Mouse (Mus musculus): Measurements from ENCODE around the gene Rfk. TPM values are rescaled to one million over a fixed set of nuclear protein-coding genes. Genes with fewer than 3 reads are reported as not detected.

Rfk gene
- 10 to 100 TPM; 13.5 to 29.9 (median 20.3) TPM for polyA plus RNA-seq (2017; shearing (Covaris generic))

DNA sequence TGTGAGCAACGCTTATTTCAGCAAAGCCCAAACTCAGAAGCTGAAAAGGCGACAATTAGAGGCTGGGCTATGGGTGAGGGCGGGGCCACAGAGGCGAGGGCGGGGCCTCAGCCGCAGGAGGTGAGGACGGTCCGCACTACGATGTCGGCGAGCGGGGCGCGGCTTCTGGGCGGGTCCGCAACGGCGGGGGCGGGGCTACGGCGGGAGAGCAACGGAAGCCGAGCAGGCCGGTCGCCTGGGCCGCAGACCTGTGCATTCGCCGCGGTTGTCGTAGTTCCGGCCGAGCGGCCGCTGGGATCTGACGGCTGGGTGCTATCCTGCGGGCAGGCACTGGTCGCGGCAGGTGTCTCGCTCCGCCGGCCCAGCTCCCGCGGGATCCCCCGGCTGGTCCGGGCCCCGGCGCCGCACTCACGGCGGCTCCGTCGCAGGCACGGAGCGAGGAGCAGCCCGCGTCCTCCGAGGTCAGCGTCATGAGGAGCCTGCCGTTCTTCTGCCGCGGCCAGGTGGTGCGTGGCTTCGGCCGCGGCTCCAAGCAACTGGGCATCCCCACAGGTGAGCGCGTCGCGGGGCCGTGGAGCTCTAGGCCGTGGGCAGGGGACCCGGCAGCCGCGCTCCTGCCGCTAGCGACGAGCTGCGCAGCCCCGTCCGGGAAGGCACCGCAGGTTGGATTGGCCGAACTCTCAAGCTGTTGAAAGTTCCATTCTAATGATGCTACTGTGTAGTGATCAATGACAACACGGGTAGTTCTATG, at the start of gene Rfk:
Gene Rfk, plus strand, starts transcription at position 203 of the 751 bp plus-strand sequence.
- peak; percentile 90 for ATAC-seq

DNA sequence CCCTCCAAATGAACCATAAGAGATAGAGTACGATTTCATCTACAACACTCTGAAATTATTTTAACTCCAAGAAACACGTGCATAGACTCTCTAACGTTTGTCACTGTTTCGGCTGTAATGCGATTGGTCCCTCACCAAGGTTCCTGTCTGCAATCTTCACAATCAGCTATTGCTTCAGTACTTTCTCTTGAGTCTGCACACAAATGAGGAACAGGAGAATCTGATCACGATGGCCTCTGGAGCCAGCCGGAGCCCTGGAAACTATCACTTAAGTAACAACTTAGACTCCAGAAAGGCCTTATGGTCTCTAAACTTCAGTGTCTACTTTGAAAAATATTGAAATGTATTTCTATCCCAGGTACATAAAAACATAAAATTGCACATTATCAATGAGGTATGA, 49.0 kb upstream of the Rfk start:
- ATAC-seq: no peak

DNA sequence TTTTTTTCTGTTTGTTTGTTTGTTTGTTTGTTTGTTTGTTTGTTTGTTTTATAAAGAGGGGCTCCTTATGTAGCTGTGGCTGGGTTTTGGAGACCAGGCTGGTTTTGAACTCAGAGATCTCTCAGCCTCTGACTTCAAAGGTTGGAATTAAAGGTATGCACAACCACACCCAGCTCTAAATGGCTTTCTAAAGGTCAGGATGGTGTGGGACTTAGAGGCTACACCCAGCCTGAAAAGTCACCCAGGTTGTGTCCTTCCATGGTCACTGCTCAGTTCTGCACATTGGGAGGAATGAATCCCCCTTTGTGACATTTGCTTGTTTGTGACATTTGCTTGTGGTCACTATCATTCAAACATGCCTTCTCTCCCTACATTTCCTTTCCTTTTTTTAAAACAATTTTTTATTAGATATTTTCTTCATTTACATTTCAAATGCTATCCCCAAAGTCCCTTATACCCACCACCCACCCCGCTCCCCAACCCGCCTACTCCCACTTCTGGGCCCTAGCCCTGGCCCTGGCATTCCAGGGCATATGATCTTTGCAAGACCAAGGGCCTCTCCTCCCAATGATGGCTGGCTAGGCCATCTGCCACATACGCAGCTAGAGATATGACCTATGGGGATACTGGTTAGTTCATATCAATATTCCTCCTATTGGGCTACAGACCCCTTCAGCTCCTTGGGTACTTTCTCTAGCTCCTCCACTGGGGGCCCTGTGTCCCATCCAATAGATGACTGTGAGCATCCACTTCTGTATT, 46.9 kb upstream of the Rfk start:
- ATAC-seq: no peak

DNA sequence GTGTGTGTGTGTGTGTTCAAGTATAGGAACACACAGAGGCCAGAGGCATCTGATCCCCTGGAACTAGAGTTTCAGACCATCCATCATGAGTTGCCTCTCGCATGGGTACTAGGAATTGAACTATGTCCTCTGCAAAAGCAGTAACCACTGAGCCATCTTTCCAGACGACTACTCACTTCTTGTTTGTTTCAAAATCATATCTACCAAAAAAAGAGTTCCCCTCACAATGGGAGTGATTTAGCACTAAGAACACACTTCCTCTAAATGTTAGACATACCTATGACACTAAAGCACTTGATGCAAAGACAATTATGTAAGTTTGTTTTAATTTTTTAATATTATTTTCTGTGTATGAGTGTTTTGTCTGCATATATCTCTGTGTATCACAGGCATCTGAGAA, 46.0 kb upstream of the Rfk start:
- ATAC-seq: no peak

DNA sequence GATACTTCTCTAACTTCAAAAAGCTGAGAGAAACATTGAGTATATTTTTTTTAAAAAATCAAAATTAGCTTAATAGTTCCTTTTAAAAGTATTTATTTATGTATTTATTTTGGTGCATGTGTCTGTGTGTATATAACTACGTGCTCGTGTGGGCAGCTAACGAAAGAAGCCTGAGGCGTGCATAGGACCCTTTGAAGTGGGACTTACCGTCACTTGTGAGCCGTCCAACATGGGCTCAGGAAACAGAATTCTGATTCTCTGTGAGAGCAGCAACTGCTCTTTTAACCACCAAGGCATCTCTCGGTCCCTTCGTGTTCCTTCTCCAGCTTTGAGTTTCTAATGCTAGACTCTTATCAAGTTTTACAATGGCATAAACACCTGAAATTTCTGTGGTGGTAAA, 40.1 kb upstream of the Rfk start:
- ATAC-seq: no peak

DNA sequence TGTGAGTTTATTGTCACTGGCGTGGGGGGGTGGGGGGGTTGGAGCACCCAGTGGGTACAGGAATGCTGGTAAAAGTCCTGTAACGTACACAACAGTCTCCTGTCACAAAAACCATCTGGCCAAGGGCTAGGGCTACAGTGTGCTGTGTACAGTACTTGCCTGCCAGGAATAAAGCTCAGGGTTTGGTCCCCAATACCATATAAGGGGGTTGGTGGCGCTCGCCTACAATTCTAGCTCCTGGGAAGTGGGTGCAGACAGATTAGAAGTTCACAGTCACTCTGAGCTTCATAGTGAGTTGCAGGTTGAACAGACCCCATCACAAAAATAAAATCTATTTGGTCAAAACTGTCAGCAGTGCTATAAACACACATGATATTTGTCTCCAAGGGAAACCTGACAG, 39.5 kb upstream of the Rfk start:
- no peak for ATAC-seq

DNA sequence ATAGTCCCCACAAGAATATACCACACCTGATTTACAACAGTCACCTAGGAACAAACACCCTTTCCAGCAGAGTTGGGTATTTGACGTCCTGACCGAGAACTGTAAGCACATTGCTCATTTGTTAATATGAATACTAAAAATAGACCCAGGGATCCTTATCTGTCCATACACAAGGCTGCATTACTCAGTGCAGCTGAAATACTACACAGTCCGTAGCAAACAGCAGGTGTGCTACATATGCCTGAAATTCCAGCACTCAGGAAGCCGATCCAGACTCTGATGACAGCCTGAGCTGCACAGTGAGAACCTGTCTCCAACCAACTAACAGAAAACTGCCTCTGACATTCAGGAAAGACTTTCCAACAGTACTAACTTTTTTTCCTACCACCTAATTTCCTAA, 39.0 kb upstream of the Rfk start:
- ATAC-seq: no peak

DNA sequence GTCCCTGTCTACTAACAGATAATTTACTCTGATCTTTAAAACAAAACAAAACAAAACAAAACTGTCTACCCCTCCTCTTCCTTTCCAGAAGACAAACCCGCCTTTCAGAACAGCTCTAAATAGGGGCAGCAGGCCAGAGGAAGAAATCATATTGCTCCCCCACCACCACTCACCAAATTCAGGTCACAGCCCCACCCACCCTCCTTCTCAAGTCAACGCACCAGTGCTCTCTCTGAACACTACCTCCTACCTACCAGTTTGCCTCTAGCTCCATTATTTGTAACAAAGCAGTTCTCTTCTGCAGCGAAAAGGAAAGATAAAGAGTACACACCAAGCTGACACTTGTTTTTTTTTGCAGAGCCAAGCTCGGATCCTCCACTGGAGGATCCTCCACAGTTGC, 38.5 kb upstream of the Rfk start:
- ATAC-seq: no peak

DNA sequence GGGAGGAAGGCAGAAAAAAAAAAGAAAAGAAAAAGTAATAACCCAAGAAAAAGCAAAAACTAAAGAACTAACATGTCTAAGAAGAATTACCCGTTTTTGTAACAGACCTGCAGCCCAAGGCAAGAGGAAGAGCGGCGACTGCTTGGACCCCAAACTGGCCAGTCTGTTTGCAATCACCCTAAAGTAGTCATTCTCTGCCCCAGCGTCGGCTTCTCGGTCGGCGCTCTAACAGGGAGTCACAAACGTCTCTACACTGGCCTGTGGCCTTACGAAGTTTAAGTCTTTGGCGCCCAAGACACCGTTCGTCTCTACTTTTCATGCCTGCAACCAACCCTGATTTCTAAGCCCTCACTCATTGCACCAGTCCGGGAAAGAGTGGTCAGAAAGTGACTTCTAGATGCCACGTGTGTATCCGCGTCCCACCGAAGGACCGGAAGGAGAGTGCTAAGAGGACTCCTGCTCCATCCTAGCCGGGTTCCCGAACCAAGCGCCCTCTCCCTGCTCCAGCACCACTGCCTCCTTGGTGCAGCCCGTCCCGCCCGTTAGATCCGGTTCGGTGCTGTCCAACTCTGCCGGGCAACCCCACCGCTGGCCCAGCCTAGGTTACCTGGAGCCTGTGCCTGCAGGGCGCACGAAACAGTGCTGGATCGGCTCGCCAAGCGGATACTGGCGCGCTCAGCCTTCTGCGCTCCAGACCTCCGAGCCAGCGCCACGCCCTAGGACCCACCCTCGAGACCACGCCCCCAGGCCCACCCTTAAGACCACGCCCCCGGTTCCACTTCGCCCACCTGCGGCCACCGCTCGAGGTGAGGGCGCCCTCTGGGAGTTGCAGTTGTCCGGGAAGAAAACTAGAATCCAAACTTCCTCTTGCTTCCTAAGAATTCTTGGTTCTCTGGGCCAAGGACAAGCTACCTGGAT, 37.6 kb upstream of the Rfk start:
- ATAC-seq: peak; percentile 35

DNA sequence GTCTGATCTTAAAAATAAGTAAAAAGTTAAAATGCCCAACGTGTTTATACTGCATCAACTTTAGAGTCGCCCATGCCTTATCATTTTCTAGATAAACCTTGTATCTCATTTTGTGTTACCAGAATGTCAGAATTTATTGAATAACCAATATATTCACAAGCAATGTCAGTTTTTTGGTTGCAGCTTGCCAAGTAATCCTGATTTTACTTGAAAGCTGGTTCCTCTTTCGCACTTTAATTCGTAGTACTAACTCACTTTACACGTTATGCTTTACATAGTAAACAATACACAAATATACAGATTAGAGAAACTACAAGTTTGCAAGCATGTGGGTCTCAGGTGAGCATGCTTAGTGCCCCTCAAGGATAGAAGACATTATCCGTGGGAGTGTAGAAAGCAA, 36.9 kb upstream of the Rfk start:
- ATAC-seq: no peak

DNA sequence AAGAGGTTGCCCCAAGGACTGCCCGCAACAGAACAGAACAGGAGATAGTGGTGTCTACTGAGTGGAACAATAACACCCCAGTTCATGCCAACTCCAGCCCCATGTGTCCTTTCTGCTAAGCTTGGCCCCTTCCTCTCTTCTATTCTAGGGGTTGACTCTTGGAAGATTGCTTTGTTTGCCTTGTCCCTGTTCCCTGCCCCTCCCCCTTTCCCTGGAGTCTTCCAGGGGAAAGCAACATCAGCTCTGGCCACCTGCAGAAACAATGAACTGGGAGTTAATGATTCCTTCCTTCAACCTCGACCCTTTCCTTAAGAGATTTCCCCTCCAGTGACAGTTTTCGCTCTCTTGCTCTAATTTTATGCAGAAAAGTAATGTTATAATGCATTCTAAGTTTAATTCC, 36.5 kb upstream of the Rfk start:
- ATAC-seq: no peak

DNA sequence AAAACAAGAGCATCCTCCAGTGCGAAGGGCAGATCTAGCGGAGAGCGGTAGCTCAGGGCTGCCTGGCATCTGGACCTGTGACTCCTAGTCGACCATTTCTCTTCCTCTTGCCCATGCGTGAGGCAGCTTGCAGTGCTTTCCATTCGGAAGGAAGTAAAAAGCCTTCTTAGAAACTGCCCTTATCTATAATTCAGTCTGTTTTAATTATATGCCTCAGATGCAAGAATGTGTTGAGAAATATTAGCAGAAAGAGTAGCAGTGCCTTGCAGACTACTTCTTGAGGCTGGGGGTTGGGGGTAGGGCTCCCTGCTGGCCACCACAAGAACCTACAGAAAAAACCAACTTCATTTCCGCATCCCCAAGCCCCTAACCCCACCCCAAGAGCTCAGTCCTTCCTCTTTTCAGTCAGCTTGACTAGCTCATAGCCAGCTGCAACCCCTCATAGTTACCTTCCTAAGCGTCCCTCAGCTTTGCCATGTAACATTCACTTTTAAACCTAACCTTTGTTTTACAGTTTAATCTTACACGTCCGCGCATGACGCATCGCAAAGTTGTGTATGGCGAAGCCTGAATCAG, 34.4 kb upstream of the Rfk start:
- ATAC-seq: no peak

DNA sequence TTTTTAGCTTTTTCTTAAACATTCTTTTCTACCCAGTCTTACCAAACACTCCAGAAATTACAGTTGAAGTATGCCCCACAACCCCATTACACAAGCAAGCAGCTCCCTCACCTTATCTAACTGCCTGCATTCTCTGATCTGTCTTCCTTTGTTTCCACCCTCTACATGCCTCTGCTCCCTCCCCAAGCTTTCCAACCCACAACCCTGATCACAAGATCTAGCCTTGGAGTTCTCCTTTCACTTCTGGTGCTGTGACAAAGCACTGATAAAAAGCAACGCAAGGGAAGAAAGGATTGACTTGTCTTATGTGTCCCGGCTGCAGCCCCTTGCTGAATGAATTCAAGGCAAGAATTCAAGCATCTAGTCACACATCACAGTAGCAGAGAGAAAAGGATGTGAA, 32.7 kb upstream of the Rfk start:
- ATAC-seq: no peak

DNA sequence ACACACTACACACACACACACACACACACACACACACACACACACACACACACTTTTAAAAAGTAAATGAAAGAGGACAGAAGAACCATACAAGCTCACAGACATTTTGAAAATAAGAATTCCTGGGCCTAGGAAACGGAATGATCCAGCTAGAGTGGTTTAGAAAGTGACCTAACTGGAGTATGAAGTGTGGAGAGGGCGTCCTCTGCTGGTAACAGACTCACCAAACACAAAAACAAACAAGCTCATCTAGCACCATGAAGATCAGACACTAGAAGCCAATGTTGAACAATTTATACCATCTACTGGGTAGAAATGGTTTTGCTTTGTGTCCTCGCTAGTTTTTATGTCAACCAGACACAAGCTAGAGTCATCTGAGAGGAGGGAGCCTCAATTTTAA, 29.1 kb upstream of the Rfk start:
- ATAC-seq: no peak

DNA sequence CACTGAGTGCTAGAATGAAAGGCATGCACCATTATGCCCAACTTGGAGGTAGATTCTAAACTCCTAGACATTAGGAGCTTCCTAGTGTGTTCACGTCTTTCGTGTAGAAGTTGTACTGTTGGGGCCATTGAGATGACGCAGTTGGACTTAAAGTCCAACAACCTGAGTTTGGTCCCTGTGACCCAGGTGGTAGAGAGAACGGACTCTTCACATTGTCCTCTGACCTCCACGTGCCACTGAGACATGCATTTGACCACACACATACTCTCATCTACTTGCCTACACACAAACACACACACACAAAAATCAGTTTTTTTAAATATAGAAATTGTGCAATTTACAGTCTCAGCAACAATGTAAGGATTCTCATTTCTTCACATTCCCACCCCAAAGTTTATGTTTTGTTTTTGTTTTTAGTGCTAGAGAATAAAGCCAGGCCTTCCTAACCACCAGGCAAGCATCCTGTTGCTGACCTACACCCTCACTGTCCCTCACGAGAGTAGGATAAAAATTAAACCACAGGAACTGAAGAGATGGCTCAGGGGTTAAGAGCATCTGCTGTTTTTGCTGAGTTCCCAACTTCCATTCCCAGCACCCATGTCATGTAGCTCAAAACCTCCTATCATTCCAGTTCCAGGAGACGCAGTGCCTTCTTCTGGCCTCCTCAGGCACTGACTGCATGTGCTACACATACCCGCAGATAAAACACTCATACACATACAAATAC, 27.3 kb upstream of the Rfk start:
- no peak for ATAC-seq

DNA sequence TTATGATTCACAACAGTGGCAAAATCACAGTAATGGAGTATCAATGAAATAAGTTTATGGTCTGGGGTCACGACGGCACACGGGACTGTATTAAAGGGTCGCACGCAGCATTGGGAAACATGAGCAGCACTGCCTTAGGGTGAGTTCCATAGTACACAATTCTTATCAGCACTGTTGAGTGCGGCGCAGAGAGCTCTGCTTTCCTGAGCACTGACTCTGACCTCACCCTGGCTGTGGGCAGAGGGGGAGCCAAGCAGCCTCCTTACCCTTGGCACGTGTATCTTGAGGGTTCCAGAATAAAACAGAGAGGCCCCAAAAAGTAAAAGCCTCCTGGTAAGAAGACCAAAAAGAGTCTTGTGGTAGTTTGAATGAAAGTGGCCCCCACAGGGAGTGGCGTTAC, 25.3 kb upstream of the Rfk start:
- no peak for ATAC-seq

DNA sequence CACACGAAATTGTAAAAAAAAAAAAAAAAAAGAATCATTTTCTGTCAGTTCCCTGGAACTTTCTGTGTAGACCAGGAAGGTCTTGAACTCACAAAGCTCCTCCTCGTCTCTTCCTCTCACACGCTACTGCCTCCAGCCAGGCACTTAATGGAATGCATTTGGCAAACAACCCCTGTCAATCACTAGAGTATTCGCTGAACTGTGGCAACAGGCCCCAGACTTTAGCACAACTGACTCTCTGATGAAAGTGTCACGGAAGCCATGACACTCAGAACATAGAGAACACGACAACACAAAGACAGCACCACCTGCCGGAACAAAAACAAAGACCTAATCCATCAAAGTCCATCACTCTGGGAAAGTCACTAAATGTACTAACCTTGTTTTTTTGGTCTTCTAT, 24.3 kb upstream of the Rfk start:
- ATAC-seq: no peak

DNA sequence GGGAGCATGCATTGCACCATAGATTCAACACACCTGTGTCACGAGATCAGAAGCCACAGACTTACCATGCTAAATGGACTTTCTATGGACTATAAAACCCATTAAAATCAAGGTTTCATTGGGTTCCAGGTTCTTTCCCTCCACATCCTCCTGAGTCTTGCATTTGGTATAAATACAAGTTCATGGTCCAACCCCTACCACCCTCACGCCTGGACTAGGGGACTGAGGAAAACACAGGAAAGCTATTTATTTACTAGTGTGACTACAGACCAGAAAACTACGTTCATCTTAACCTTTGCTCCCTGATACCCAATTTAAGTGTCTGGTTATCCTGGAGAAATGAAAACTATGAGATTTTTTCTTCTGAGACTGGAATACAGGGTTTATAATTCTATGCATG, 21.1 kb upstream of the Rfk start, which contains the start of gene Gcnt1:
Gene Gcnt1, minus strand, starts transcription at position 144 of the 400 bp plus-strand sequence.
- no peak for ATAC-seq

DNA sequence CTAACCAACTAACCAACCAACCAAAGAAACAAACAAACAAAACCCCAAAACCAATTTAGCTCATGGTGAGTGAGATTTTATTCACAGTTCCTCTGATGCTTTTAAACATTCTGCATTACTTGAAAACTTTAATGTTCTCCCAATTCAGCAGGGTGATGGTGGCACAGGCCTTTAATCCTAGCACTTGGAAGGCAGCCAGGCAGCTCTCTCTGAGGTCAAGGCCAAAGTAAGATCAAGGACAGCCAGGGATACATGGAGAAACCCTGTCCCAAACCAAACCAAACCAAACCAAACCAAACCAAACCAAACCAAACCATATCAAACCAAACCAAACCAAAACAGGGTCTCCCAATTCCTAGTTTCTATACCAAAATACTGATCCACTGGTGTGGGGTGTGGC, 15.0 kb upstream of the Rfk start:
- ATAC-seq: no peak

DNA sequence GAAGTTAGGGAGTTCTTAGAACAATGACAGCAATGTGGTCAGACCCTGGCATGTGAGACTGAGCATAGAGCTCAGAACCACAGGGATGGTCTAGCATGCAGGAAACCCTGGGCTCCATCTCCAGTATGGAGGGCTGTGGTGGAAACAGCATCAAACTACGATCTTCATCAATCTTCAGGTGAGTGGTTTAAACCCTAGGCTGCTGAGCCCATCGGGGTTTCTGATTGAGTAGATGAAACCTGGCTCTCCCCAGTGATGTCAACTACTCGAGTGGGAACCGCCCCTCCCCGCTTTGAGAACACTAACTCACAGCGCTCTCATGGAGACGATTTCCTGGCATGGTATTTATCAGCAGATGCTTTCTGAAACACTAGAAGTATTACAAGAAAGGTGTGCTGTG, 13.3 kb upstream of the Rfk start:
- ATAC-seq: peak; percentile 35

DNA sequence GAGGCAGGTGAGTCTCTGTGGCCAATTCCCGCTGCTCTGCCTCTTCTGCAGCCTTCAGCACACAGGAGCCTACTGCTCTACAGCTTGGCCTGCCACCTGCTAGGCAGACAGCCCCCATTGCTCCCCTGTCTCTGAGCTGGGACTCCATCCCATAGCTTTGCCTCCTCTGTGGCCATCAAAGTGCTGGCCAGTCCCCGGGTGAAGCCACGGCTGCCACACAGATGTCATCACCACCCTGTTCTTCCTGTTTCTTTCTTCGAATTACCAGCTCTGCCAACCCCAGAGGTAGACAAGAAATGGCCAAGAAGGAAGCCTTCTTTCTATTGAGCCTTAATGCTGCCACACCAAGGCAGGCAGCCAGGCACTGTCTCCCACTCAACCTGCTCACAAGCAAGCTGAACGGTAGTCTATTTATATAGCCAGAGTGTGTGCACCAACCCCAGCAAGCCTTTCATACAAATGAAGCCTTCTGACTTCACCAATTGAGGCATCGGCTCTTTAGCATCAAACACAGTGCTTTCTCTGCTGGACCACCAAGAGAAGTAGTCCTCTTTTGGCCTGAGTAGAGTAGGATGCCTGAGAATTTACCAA, 10.9 kb upstream of the Rfk start:
- ATAC-seq: no peak

DNA sequence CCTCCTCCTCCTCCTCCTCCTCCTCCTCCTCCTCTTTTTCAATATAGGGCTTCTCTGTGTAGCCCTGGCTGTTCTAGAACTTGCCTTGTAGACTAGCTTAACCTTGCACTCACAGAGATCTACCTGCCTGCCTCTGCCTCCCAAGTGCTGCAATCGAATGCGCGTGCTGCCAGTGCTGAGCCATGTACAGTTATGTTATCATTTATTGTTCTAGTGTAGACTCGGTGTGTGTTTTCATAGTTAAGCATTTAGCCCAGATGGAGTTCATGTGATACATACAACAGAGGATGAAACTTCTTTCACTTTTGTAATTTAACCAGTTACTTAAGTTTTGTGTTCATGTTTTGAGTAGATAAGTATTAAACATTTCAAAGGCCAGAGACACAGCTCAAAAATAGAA, 8.8 kb upstream of the Rfk start:
- no peak for ATAC-seq

Data from inflammation-experienced regulatory T-cells, adult 6 months (primary cell).